Mouse (Mus musculus) adrenal gland, postnatal 14 days (tissue): ENCODE measurements at regions not wholly inside any gene's neighbourhood (a gene's known extent, or its start where the extent isn't known, plus 50 kb on each side); places are given as distances from the start of the nearest gene placed in this dataset.

Experiments
- DNase-seq: peaks from one replicate; pipeline ENCODE4 v3.0.0; 2021; ENCODE audit warnings: mixed read lengths

DNA sequence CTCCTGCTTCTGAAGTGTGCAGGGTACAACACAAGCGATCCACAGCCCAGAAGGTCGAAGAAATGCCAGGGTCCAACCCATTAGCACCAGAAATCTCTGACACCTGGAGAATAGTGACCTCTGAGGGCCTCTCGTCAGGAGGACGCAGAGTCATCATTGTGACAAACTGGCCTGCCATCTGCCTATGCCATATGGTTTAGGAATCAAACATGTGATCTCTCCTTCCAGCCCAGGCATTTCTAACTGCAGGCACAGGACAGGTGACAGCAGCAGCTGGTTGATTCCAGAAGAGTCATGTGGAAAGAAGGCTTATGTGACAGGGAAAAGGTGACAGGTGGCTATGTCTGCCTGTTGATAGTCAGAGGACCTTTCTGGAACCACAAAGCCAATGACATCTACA lies 476.0 kb upstream of the Vstm2b start:
- no peak for DNase-seq

DNA sequence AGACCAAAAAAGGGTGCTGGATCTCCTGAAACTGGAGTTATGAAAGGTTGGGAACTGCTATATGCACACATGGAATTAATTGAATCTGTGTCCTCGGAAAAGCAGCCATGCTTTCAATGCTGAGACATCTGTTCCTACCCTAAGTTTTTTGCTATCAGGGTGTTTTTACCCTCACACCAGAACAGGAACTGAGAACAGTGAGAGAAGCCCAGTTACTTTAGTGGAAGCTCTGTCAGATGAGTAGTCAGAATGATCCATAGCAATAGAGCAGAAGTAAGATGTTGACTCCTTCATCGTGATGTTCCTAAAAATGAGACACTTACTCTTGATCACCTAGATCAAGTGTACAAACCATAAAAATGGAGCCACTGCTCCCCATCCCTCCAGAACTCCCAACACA lies 468.7 kb upstream of the Vstm2b start:
- no peak for DNase-seq

GRCm38 (mm10) chr7:40433906-40434305 lies 464.2 kb upstream of the Vstm2b start:
- DNase-seq: peak; percentile 10

GRCm38 (mm10) chr7:40441128-40441527 lies 457.0 kb upstream of the Vstm2b start:
- DNase-seq: no peak

- no peak for DNase-seq
Observed at GRCm38 (mm10) chr7:40441786-40442185, 456.3 kb upstream of the Vstm2b start.

- DNase-seq: no peak
Observed at GRCm38 (mm10) chr7:40466382-40466781, 431.7 kb upstream of the Vstm2b start.

DNA sequence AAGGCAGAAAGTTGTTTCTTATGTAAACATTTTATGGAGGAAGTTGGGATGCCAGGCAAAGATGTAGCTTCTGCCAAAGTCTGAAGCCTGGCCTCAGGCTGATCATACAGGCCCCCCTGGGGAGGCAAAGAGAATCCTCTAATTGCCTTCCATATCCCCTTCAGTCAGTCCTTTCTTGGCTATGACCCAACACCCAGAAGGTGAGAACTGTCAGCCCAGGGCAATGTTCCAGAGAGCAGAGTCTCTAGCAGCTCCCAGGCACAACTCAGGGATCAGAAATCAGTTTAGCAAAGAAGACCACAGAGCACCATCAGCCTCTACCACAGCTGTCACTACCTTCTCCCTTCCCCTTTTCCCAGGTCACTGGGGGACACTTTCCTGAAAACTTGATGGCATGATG lies 410.9 kb upstream of the Vstm2b start:
- DNase-seq: no peak

DNA sequence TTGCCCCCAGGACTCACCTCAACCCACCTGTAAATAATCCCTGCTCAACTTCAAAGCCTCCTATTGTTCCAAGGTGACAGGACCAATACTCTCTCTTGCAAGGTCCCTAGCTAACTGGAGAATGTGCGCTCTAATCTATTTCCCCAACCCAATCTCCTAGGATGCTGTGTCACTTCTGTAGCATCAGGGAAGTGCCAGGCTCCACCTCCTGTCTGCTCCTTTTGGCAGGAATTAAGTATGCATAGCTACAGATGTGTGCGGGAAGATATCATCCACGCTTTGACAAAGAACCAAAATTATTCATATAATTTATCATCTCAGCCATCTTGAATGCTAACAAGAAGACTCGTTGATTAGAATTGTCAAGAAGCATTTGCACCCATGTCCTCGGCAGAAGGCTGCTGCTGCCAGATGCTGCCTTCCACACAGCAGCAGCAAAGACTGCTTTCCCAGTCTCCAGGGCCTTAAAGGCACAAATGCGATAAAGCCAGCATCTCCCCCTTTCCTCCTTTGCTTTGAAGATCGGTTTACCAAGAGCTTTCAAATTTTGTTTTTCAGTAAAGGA lies 375.3 kb upstream of the Vstm2b start:
- no peak for DNase-seq

- no peak for DNase-seq
Observed at GRCm38 (mm10) chr7:40536601-40537000, 361.5 kb upstream of the Vstm2b start.

GRCm38 (mm10) chr7:40537621-40538020 lies 360.5 kb upstream of the Vstm2b start:
- DNase-seq: no peak

DNA sequence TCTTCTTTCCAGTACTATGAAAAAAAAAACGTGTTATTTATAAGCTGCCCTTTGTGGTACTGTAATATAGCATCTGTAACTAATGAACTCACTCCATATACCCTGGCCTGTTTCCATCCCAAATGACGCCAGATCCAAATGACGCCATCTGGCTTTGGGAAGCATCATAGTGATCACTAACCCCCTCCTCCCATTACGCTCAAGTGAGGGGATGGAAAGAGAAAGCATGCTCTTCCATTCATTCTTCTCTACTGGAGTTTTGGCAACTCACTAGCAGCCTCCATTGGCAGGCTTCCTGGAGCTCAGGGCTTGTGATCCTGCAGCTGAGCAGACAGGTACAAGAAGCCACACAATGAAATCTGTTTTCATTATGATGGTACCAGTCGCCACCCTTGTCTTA lies 358.3 kb upstream of the Vstm2b start:
- no peak for DNase-seq

- no peak for DNase-seq
Observed at GRCm38 (mm10) chr7:40541283-40541682, 356.8 kb upstream of the Vstm2b start.

GRCm38 (mm10) chr7:40563447-40564118 lies 334.5 kb upstream of the Vstm2b start:
- no peak for DNase-seq

- DNase-seq: no peak
Observed at GRCm38 (mm10) chr7:40575971-40576370, 322.2 kb upstream of the Vstm2b start.

- DNase-seq: no peak
Observed at GRCm38 (mm10) chr7:40577365-40577764, 320.8 kb upstream of the Vstm2b start.

GRCm38 (mm10) chr7:40620761-40621160 lies 277.4 kb upstream of the Vstm2b start:
- DNase-seq: no peak

- no peak for DNase-seq
Observed at GRCm38 (mm10) chr7:40622811-40623210, 275.3 kb upstream of the Vstm2b start.

- DNase-seq: no peak
Observed at GRCm38 (mm10) chr7:40623286-40623685, 274.8 kb upstream of the Vstm2b start.

- no peak for DNase-seq
Observed at GRCm38 (mm10) chr7:40636369-40636768, 261.8 kb upstream of the Vstm2b start.

GRCm38 (mm10) chr7:40654982-40655381 lies 243.1 kb upstream of the Vstm2b start:
- DNase-seq: no peak

GRCm38 (mm10) chr7:40655391-40655790 lies 242.7 kb upstream of the Vstm2b start:
- no peak for DNase-seq

GRCm38 (mm10) chr7:40659662-40660061 lies 238.5 kb upstream of the Vstm2b start:
- no peak for DNase-seq

DNA sequence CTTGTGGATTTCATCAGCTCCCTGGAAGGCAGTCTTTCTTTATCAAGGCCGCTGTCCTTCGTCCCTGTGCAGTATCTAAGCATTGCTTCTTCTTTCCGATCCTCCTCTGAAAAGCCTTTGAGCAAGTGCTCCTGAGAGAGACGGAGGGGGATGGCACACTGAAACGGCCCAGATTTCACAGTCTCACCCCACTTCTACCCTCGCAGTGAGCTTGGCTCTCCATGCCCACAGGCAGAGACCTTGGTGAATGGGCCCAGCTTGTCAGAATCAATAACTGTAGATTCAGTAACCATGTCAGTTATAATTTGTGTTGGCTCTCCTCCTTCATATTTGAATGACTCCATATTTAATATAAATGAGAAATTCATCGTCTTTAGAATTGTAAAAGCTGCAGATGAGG lies 234.3 kb upstream of the Vstm2b start:
- no peak for DNase-seq

DNA sequence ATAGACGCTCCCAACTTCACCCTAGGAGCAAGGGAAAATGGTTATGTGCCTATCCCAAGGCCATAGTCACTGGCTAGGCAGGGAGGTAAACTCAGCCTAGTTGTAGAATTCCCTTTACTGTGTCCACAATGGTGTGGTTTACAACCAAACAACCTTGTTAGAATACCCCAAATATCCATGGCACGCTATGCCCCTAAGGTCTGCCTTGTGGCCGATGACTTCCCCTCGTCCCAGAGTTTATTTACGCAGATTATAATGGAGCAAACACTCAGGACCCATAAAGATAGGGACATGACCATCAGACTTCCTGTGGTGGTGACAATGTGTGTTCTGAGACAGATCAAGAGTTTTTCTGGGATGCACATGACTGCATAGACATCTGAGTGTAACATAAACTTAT lies 231.5 kb upstream of the Vstm2b start:
- DNase-seq: no peak

- DNase-seq: no peak
Observed at GRCm38 (mm10) chr7:40670401-40670800, 227.7 kb upstream of the Vstm2b start.
